22 mouse cellular contexts compared by ENCODE assay signal in genomic region chr11:112844258-112844901, GRCm38 (mm10).
DNase-seq lines count a peak whose midpoint lies in the region; ATAC-seq and TF ChIP-seq lines count a peak whose summit lies in the region.
"Had no signal": no experiment of that assay in that cellular context is flagged by ENCODE, and none has a peak within 500 bp of the region (broad histone marks: within the 10 kb centered on the region; RNA-seq: fewer than 3 reads in every experiment).

No protein-coding gene starts in this region.

- no peaks in the 10 kb centered on the region for H3K36me3 ChIP-seq in kidney, postnatal 0 days (ENCODE audit: insufficient read depth, low read length)
- H3K36me3 ChIP-seq in heart, embryonic 13.5 days: no peaks in the 10 kb centered on the region
- H3K36me3 ChIP-seq in thymus, adult 2 months (ENCODE audit: control insufficient read depth, insufficient read depth, low read length): no peaks in the 10 kb centered on the region
- H3K36me3 ChIP-seq: embryonic facial prominence, embryonic 13.5 days; G1E; intestine, embryonic 15.5 days had no signal

- no peak for ATAC-seq in kidney, postnatal 0 days (replicated peaks; ENCODE audit: low FRiP score, low read depth)
- no peak for ATAC-seq in heart, embryonic 13.5 days (ENCODE audit: extremely low read depth, insufficient number of reproducible peaks, low FRiP score, low TSS enrichment)
- ATAC-seq: forebrain, postnatal 0 days; intestine, embryonic 15.5 days; liver, postnatal 0 days had no signal

- TF ChIP-seq POLR2A in thymus, adult 2 months (IDR thresholded peaks at IDR 0.05; ENCODE audit: control insufficient read depth, extremely low read depth, insufficient read depth, low read length, poor library complexity): no peak

- intact Hi-C loops in heart, postnatal 36 days (cut with DNase I): no loop called here

- H3K27me3 ChIP-seq in kidney, postnatal 0 days (ENCODE audit: insufficient read depth, low read length): no peaks in the 10 kb centered on the region
- H3K27me3 ChIP-seq in heart, embryonic 13.5 days (replicated peaks): peaks cover 38% of the 10 kb centered on the region
- H3K27me3 ChIP-seq in thymus, adult 2 months (ENCODE audit: control insufficient read depth, insufficient read depth, low read length): no peaks in the 10 kb centered on the region
- H3K27me3 ChIP-seq: intestine, embryonic 15.5 days had no signal

- no peak overlapping the region for H3K4me3 ChIP-seq in kidney, postnatal 0 days (replicated peaks; ENCODE audit: low read depth, low read length)
- no peak overlapping the region for H3K4me3 ChIP-seq in heart, embryonic 13.5 days
- no peak overlapping the region for H3K4me3 ChIP-seq in thymus, adult 2 months (ENCODE audit: control insufficient read depth, insufficient read depth, low read length)
- H3K4me3 ChIP-seq: embryonic facial prominence, embryonic 13.5 days; intestine, embryonic 15.5 days had no signal

- peak; percentile 32 for DNase-seq in kidney, postnatal 0 days (ENCODE audit: low spot score)
- no peak for DNase-seq in kidney, adult 18-20 months
- DNase-seq in adipocyte (ENCODE audit: low spot score): peak; percentile 31
- peak; percentile 15 to 24 for DNase-seq in heart, postnatal 36 days
- DNase-seq in cerebellum, adult 11-12 months: no peak
- DNase-seq in urinary bladder, postnatal 14 days (ENCODE audit: low spot score): no peak
- no peak for DNase-seq in thymus, adult 2 months
- DNase-seq: adrenal gland, adult 8-10 months; cerebellum, adult 18-20 months; forebrain, postnatal 0 days; gastrocnemius, postnatal 10 days; kidney, postnatal 14 days; liver; liver, postnatal 0 days; lung, postnatal 36 days; right cerebral cortex, postnatal 25 days; thymus, postnatal 4 days had no signal

- H3K4me2 ChIP-seq in kidney, postnatal 0 days (ENCODE audit: low read length): no peak overlapping the region
- H3K4me2 ChIP-seq in heart, embryonic 13.5 days: no peak overlapping the region
- H3K4me2 ChIP-seq: embryonic facial prominence, embryonic 13.5 days; hindbrain, embryonic 14.5 days; intestine, embryonic 15.5 days had no signal

- H3K9me3 ChIP-seq in kidney, postnatal 0 days (replicated peaks; ENCODE audit: low read length): no peaks in the 10 kb centered on the region
- H3K9me3 ChIP-seq in heart, embryonic 13.5 days: no peaks in the 10 kb centered on the region
- H3K9me3 ChIP-seq: embryonic facial prominence, embryonic 13.5 days; intestine, embryonic 15.5 days had no signal

- no peak overlapping the region for H3K27ac ChIP-seq in kidney, postnatal 0 days
- 0 out of 2 replicates have a peak overlapping the region, but pooled peaks have one; percentile 3 for H3K27ac ChIP-seq in heart, embryonic 13.5 days (replicated peaks)
- H3K27ac ChIP-seq in thymus, adult 2 months (ENCODE audit: control insufficient read depth, insufficient read depth, low read length): no peak overlapping the region
- H3K27ac ChIP-seq: embryonic facial prominence, embryonic 13.5 days; hindbrain, embryonic 14.5 days; intestine, embryonic 15.5 days had no signal

- TF ChIP-seq CTCF in kidney, postnatal 0 days (IDR thresholded peaks at IDR 0.05; ENCODE audit: low read depth): no peak
- TF ChIP-seq CTCF in thymus, adult 2 months (IDR thresholded peaks at IDR 0.05; ENCODE audit: borderline replicate concordance, control insufficient read depth, extremely low read depth, insufficient read depth, low read length, poor library complexity): no peak

- WGBS in kidney, postnatal 0 days: 61% methylated on average over 8 of the region's 8 CpGs
- WGBS in heart, embryonic 13.5 days: 40% methylated on average over 8 of the region's 8 CpGs
- 82% methylated on average over 8 of the region's 8 CpGs for WGBS in thymus, adult 2 months

- H3K9ac ChIP-seq in kidney, postnatal 0 days (ENCODE audit: low read depth, low read length): no peak overlapping the region
- no peak overlapping the region for H3K9ac ChIP-seq in heart, embryonic 13.5 days
- H3K9ac ChIP-seq: embryonic facial prominence, embryonic 13.5 days; forebrain, postnatal 0 days; hindbrain, embryonic 14.5 days; intestine, embryonic 15.5 days; liver, postnatal 0 days had no signal

- no peaks in the 10 kb centered on the region for H3K4me1 ChIP-seq in kidney, postnatal 0 days (replicated peaks; ENCODE audit: insufficient read depth, low read length)
- peaks cover 10% of the 10 kb centered on the region for H3K4me1 ChIP-seq in heart, embryonic 13.5 days
- H3K4me1 ChIP-seq in thymus, adult 2 months (replicated peaks; ENCODE audit: control insufficient read depth, insufficient read depth, low read length): no peaks in the 10 kb centered on the region

Comparison
In these comparisons a context has a peak if more than half of its experiments do, and no peak if none do; other contexts are left out.
1. DNase-seq: peak in kidney, postnatal 0 days (single experiment), adipocyte (single experiment) and heart, postnatal 36 days (2 of 2); none in kidney, adult 18-20 months (single experiment), cerebellum, adult 11-12 months (single experiment), urinary bladder, postnatal 14 days (single experiment) and thymus, adult 2 months (single experiment).